Mouse (Mus musculus): Measurements from ENCODE around the gene Celf5.

Celf5 gene

DNA sequence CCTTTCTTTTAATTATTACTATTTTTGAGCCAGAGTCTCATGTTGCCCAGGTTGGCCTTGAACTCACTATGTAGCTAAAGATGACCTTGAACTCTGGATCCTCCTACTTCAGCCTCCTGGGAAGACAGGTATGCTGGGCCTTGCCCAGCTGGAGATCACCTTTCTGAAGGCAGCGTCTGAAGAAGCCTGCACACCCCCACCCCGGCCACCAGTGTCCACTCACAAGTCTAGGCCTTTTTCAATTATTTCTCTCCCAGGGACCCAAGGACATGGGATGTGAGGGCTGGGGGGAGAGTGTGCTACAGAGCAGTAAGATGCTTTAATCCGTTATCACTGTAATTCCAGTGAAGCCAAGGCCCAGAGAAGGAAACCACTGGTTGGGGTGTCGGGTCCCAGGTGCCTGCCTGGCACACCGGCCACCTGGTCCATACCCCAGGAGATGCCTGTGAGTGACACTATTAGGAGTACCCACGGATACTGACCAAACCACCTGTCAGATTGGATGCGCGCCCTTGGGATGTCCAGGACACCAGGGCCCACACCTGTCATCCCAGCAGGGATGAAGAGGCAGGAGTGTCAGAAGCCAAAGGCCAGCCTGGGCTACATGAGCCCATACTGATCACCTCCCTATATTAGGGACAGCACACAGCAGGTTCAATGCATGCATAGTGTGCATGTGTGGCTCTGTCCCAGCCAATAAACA lies 54.6 kb downstream of the Celf5 start:
- no peak for DNase-seq (ENCODE audit: low read depth, low spot score)

DNA sequence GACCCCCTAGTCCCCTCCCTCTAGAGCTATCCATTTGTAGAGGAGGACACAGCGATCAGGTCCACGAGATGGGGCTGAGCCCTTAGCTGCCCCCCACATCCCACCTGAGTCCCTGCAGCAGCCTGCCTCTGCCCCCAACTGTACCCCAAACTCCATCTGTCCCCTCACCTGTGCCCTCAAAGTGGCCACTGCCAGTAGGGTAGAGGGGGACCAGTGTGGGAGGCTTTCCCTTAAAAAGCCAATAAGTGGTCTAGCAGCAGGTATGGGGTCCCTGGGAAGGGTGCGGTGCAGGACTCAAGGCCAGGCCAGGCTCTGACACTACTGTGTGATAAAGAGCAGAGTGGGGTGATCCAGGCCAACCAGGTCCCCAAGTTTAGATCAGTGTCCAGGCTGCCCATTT lies 55.2 kb downstream of the Celf5 start:
- DNase-seq (ENCODE audit: low read depth, low spot score), result no peak

DNA sequence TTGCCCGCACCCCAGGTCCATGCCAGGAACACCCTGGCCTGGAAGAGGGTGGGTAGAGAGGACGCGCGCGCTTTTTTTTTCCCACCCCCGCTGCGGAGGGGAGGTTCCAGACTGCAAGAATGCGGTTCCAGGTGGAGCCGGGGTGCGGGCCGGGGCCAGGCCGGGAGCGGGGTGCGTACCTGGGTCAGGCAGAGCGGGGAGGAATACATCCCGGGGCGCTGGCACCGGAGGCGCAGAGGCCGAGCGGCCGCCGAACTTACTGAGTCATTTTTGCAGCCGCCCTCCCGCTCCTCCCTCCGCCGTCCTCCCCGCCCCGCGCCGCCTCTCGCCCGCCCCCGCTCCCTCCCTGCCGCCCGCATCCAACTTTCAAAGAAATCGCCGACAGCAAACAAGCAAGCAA lies 55.6 kb downstream of the Celf5 start:
- DNase-seq (ENCODE audit: low read depth, low spot score), result no peak

DNA sequence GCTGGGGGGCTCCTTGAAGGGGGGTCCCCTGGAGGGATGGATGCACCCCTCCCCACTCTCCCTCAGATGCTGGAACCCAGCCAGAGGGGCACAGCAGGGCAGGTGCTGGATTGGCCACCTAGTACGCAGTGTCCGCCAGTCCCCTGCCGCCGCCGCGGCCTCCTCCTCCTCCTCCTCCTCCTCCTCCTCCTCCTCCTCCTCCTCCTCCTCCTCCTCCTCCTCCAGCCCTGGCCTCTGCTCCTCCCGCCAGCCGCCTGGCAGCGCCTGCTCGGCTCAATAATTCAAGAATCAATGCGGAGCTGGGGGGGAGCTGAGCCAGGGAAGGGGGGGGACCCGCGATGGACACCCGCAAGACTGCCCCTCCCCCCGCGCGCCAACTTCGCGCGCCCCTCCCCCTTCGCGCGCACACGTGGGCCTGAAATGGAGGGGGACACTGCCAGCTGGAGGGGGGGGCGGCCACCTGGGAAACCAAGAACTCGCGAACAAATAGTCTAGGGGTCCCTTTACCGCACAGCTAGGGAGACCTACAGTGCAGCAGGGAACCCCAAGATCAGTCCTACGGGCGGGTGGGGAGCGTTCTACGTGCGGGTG lies 56.3 kb downstream of the Celf5 start:
- no peak for DNase-seq (ENCODE audit: low read depth, low spot score)

DNA sequence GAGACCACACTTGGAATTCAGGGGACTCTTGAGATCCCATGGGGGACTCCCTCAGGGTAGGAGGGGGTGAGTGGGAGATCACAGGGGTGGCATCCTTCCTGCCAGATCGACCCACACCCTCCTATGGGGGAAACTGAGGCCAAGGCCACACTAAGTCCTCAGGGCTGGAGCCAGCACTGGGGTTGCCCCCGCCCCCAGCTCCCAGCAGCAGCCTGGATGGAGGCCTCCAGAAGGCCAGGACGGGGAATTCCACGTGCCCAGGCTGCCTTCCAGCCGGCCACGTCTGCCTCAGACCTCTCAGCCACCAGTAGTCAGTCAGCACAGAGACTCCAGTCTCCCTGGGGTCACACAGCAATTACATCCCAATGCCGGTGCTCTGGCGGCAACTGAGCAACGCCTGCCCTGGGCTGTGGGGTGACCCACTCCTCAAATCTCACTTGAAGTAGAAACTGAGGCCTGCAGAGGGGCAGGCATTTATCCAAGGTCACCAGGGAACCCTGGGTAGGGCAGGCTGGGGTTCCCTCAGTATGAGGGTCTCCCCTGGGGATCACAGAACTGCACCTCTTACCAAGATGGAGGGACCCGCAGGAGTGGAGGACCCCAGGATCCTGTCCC lies 57.2 kb downstream of the Celf5 start:
- DNase-seq (ENCODE audit: low read depth, low spot score), result no peak

DNA sequence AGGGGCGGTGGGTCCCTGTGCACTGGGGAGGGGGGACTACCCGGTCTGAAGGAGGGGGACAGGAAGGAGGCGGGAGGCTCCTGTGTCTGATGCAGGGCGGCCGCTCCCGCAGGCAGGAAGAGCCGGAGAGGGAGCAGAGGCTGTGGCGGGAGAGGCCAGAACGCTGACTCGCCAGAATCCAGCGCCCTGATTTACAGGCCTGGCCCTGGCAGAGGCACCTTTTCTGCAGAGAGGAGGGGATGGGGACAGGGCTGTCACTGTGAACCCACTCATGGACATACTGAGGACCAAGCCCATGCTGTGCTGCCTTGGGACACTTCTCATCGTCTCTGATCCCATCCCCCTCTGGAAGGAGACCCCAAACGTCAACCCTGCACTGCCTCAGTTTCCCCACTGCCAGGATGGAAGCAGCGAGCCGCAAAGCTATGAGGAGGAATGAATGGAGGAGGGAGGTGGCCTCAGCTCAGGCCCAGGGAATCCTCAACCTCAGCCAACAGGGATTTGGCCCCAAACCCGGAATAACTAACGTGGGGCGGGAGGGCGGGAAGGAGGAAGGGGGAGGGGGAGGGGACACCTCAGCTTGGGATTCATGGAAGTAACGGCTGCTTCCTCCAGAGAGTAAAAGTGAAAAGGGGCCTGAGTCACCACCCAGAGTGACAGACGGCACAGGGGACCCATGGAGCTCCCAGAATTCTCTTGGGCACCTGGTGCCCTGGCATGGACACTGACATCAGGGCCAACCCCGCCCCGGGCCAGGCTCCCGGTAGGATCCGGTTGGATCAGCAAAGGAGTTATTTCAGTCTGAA lies 58.1 kb downstream of the Celf5 start:
- no peak for DNase-seq (ENCODE audit: low read depth, low spot score)

DNA sequence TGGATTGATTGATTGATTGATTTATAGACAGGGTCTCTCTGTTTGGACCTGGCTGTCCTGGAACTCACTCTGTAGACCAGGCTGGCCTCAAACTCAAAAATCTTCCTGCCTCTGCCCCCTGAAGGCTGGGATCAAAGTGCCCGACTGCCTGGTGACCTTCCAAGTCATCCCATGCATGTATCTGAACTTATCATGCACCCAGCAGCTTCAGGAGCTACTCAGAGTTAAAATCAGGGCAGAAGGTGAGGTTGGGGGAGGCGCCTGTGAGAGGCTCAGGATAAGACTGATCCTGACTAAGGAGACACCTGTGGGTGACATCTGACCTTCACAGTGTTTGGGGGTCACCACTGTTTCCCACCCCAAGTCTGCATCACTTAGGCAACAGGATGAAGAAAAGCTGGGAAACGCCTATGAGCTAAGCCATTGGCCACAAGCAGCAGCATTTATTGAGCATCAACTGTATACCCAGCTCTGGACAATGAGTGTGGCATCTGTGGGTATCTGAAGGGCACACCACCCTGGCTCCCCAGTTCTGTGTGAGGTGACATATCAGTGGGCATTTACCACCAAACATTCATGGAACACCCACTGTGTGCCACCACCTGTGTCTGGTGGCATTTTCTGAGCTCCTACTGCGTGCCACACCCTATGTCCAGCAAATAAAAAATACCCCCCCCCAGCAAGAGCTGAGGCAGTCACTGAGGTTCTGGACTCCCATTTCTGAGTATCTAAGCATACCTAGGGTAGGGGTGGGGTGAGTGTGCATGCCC lies 58.8 kb downstream of the Celf5 start:
- no peak for DNase-seq (ENCODE audit: low read depth, low spot score)

DNA sequence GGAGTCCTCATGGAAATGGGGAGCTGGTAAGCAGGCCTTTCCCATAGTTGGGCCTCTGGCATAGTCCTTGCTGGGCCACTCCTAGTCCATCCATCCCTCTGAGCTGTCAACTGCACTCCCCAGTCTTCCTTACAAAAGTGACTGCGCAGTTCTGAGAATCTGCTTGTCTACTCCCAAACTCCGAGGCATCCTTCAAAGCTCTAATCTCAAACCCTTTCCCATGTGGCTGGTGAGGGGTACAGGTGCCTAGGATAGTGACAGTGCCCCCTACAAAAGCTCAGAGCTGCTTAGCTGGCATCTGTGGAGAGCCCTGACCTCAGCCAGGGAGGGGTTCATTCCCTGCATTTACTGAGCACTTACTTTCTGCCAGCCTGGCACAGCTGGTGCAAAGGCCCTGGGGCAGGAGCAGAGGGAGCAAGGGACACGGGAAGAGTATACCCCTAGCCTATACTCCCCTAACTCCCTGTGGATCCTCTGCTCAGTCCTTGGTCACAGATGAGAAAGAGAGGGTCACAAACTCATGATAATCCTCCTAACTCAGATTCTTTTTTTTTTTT lies 59.8 kb downstream of the Celf5 start:
- DNase-seq (ENCODE audit: low read depth, low spot score), result no peak

DNA sequence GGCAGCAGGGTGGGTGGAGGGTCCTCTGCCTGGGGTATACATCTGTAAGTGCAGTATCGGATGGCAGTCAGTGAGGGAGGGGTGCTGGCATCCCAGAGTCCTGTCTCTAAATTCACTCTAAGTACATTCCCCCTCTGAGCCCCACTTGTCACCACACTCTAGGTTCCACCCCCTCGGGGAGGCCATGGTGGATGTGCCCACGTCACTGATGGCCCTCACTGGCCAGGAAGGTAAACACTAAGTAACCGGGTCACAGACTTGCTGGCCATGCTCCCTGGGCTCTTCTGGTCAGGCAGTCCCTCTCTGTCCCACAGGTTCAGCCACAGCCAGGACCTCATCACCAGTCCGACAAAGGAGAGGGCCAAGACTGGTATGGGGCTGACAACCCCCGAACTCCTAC lies 60.3 kb downstream of the Celf5 start:
- no peak for DNase-seq (ENCODE audit: low read depth, low spot score)

DNA sequence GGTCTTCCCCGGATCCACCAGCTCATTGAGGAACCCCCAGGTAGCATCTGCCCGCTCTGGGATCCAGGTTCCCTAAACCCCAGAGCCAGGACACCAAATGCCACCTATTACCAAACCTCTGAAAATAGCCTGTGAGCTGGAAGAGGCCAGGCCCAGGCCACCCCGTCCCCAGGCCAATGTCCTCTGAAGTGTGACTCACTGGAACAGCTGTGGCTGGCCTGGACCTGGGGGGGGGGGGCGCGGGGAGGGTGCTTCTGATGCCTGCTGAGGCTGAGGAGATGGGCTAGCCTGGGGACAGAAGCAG lies 60.8 kb downstream of the Celf5 start:
- no peak for DNase-seq (ENCODE audit: low read depth, low spot score)

DNA sequence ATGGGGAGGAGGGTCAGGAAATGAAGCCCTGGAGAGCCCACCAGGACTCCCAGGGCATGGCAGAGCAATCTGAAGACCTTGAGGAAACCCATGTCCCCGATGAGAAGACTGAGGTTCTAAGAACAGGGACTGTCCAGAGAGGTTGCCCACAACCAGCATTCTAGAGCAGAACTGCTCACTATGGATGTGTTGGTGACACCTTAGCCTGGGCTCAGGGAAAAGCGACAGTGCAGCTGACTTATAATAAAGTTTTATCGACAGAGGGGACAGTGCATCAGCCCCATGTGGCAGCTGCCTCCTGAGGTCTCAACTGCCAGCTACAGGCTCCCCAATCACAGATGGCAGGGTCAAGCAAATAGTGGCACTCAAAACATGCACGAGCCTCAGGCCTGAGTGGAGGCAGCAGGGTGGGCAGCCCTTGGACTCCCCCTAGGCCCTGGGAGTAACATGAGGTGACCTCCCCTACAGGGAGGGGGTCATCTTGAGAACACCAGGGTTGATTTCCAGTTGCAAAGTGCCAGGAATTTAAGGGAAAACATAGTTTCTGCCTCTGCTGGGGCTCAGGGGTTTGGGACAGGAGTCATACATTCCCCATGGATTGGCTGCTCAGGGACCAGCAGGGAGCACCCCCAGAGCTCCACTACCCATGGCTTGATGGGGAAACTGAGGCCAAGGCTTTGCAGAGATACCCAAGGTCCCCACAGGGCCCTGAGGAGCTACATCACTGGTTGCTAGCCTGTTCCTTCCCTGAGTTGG lies 61.3 kb downstream of the Celf5 start:
- DNase-seq (ENCODE audit: low read depth, low spot score), result no peak

DNA sequence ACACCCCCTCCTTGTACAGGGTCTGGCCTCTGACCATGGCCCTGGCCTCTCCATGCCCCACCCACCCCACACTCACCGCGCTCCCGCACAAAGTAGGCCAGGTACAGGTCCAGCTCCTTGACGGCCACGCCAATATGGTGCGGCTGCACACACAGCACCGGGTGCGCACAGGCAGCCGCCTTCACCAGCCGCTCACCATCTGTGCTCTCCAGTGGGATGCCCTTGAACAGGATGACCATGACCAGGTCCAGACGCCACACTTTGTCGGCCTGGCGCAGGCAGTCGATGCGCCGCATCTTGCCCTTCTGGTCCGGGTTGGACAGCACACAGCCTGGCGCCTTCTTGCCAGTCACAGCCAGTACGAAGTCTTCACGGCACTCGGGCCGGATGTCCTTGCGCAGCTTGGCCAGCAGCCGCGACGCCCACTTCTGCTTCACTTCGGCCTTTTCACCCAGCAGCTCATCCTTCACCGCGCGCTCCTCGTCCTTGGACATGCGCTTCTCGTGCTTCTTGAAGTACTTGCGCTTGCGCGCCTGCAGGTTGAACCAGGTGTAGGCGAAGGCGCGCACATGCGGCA lies 62.2 kb downstream of the Celf5 start:
- DNase-seq (ENCODE audit: low read depth, low spot score), result no peak

DNA sequence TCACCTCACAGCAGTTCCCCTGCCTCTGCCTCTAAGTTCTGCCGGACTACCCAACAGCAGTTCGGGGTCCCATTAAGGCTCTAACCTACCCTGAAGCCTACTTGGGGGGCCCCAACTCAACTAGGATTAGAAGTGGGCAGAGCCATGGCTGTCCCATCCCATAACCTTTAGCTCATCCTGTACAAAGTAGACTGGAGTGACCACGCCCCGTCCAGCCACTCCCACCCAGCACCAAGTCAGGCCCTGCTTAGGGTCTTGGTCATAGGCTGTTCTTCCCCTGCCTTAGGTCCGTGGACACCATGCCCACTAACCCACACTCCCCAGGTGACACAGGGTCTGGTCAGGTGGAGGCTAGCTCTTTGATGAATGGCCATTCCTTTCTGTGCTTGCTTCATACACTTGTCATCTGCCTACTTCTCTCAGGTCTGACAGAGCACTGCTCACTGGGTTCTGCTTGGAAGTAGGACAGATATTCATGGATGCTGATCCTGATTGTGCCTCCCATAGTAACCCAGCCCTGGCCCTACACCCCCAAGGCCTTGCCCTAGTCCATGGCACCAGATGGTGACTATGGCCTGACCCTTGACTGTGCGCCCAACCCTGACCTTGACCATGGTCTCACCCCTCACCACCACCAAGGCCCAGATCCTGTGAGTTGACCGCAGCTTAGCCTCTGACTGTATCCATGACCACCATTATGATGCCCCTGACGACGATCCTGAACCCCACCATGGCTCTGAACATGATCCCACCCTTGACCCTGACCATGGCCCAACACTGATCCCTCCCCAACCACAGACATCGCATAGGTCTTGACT lies 63.2 kb downstream of the Celf5 start:
- DNase-seq (ENCODE audit: low read depth, low spot score), result no peak

DNA sequence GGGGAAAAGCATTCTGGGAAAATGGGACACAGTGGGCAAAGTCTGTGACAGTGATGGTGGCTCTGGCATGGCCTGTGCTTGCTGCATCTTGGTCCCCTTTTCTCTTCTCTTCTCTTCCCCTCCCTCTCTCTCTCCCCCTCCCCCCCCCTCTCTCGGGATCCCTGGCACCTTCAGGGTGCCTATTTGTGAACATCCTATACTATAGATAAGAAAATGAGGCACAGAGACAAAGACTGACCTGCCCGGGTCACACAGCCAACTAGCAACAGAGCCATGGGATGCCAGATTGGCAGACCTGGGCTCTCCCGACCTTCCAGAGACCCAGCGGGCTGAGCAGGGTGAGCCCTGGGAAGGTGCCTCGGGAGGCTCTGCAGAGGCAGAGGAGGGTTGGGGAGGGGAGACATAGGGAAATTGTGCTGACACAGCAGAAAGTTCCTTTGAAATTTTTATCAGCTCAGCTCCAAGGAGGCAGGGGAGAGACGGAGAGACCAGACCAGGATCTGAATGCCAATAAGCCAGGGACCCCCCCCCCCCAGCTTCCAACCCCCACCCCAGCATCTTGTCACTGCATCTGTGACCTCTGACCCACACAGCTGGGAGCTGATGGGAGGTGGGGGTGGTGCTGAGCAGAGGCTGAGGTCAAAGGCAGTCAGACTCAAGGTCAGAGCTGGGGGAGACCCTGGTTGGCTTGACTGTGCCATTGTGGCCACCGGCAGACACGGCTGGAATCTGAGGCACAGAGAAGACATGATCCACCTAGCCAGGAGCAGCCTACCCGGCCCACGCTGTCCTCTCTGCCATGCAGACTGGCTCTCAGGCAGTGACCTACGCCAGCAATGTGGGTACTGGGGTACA lies 64.1 kb downstream of the Celf5 start:
- no peak for DNase-seq (ENCODE audit: low read depth, low spot score)

DNA sequence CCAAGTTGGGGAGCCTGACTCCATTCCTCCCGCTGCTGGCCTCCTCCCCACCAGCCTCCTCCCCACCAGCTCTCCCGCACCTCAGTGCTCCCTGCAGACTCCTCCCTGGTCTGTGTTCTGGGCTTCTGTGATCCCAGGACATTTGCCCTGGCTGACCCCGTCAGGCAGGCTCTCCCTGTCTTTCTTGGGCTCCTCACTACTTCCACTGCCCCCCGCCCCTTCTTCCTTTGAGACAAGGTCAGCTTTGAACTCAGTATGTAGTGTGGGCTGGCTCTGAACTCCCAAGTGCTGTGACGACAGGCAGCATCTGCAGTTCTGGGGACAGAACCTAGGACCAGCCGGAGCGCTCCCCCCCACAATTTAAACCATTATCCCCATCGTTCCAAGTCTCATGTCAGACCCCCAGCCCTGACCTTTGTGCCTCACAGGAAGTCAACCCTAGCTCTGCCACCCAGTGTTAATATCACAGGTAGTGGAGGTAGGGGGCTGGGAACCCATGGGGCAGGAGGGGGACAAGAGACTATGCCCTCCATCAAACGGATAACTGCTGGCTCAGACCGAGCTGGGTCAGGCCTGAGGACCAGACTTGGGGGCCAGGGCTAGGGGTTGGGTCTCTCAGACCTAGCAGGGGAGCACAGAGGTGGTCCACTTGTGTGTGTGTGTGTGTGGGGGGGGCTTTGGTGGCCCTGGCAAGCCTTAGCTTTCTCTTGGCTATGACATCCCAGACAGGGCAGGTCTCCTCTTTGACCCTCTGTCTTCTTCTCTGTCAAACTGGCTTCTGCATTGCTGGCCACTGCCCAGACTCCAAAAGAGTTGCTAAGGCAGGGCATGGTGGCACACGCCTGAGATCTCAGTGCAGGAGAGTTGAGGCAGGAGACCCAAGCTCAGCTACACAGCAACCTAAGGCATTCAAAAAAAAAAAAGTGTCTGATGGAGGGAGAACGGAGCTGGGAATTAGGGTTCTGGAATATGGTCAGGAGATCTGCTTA lies 65.0 kb downstream of the Celf5 start:
- no peak for DNase-seq (ENCODE audit: low read depth, low spot score)

DNA sequence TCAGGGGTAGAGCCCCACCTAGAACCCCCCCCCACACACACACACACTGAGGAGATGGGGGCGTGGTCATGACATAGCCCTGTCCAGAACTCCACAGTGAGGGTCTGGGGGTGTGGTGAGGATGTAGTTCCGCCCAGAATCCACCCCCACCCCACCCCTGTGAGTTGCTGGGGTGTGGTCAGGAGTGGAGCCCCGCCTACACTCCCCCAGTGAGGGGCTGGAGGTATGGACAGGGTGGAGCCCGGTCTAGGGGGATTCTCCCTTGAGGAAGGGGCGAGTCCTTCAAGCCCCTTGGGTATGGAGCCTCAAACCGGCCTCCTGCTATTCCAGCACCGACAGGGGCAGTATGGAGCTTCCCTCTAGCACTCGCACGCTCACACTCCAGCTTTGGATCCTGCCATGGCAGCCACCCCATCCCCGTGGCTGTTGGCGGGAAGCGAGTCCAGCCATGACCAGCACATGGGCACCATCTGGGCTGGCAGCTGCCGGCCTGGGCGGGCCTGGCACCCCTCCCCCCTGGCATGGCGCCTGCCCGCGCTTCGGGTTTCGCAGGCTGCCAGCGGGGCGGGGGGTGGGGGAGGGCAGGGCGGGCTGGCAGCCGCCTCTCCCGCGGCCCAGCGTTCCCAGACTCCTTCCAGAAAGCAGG lies 65.8 kb downstream of the Celf5 start:
- DNase-seq (ENCODE audit: low read depth, low spot score), result peak; percentile 80
